Mouse (Mus musculus) midbrain, embryonic 16.5 days (tissue): ENCODE data around the gene Nuak2. TPM values are rescaled to one million over a fixed set of nuclear protein-coding genes. Genes with fewer than 3 reads are reported as not detected.

Source experiments
- ATAC-seq: fragments of 200-750 bp; cut with Nextera tagmentation; 2 replicates; pipeline ENCODE4 v1.8.0; 2017; ENCODE audit warnings: moderate TSS enrichment
- H3K27ac ChIP-seq: fragments of 300-500 bp; sonication (generic); 2 replicates; pipeline ENCODE4 v1.5.1; 2014; ENCODE audit warnings: mild to moderate bottlenecking, low read length, mixed read lengths
- H3K27me3 ChIP-seq: fragments of 300-500 bp; sonication (generic); 2 replicates; pipeline ENCODE4 v1.6.1; 2014; ENCODE audit warnings: low read depth, low read length, mixed read lengths; ENCODE audit not compliant: control insufficient read depth, insufficient read depth
- H3K36me3 ChIP-seq: fragments of 300-500 bp; sonication (generic); 2 replicates; pipeline ENCODE4 v1.6.1; 2014; ENCODE audit warnings: mild to moderate bottlenecking, low read length, moderate library complexity, mixed read lengths; ENCODE audit not compliant: control insufficient read depth, insufficient read depth
- H3K4me1 ChIP-seq: fragments of 300-500 bp; sonication (generic); 2 replicates; pipeline ENCODE4 v1.6.1; 2014; ENCODE audit warnings: mild to moderate bottlenecking, low read length, mixed read lengths; ENCODE audit not compliant: control insufficient read depth, insufficient read depth
- H3K4me2 ChIP-seq: fragments of 300-500 bp; sonication (generic); 2 replicates; pipeline ENCODE4 v1.6.1; 2014; ENCODE audit warnings: mild to moderate bottlenecking, low read length, mixed read lengths
- H3K4me3 ChIP-seq: fragments of 300-500 bp; sonication (generic); 2 replicates; pipeline ENCODE4 v1.5.1; 2014; ENCODE audit warnings: low read depth, mild to moderate bottlenecking, low read length, moderate library complexity, mixed read lengths
- H3K9ac ChIP-seq: fragments of 300-500 bp; sonication (generic); 2 replicates; pipeline ENCODE4 v1.6.1; 2014; ENCODE audit warnings: low read depth, low read length, mixed read lengths
- H3K9me3 ChIP-seq: fragments of 300-500 bp; sonication (generic); replicated peaks from 2 replicates; pipeline ENCODE4 v1.6.1; 2014; ENCODE audit warnings: mild to moderate bottlenecking, low read length, mixed read lengths; ENCODE audit not compliant: control insufficient read depth, poor library complexity, severe bottlenecking
- WGBS: fragments of 180-500 bp; shearing (Covaris S2); extraction: QIAGEN DNeasy Blood & Tissue Kit; methylation state at CpG from one replicate; pipeline ENCODE4 v1.1.7; 2014; 5-methylcytosine and 5-hydroxymethylcytosine counted together
- polyA plus RNA-seq: library from polyadenylated mRNA; unstranded; fragments of >200 nt; fragmentation: Nextera tagmentation; extraction: Ambion mirVana; gene quantifications from 2 replicates; pipeline ENCODE4 v1.2.1, GENCODE M21; 2015

Gene Nuak2
- polyA plus RNA-seq, 1 experiment from 2014 or later = 19.8 TPM

GRCm38 (mm10) chr1:132338027-132338660, 22.2 kb downstream of the Nuak2 start:
- Histone ChIP-seq H3K27ac (no peak overlapping the region), H3K4me1 (peaks cover 18% of the 10 kb centered on the region), H3K9me3 (no peaks in the 10 kb centered on the region), H3K9ac (no peak overlapping the region), H3K4me2 (no peak overlapping the region), H3K36me3 (no peaks in the 10 kb centered on the region), H3K27me3 (no peaks in the 10 kb centered on the region), H3K4me3 (no peak overlapping the region)
- ATAC-seq = no peak
- 47% methylated on average over 8 of the region's 8 CpGs for WGBS

- WGBS = 72% methylated on average over 5 of the region's 5 CpGs
- Histone ChIP-seq H3K27ac (no peak overlapping the region), H3K27me3 (no peaks in the 10 kb centered on the region), H3K9me3 (no peaks in the 10 kb centered on the region), H3K4me2 (no peak overlapping the region), H3K9ac (no peak overlapping the region), H3K36me3 (no peaks in the 10 kb centered on the region), H3K4me1 (no peaks in the 10 kb centered on the region; the same call in 1 of the 2 replicates), H3K4me3 (no peak overlapping the region)
- ATAC-seq = no peak
Observed at GRCm38 (mm10) chr1:132341731-132342501, 26.0 kb downstream of the Nuak2 start.

GRCm38 (mm10) chr1:132342518-132342917, 26.6 kb downstream of the Nuak2 start:
- WGBS = 65% methylated on average over 3 of the region's 3 CpGs

GRCm38 (mm10) chr1:132343191-132343590, 27.3 kb downstream of the Nuak2 start:
- Histone ChIP-seq H3K4me3 (no peak overlapping the region), H3K27ac (no peak overlapping the region), H3K9ac (no peak overlapping the region), H3K9me3 (no peaks in the 10 kb centered on the region), H3K4me2 (no peak overlapping the region), H3K27me3 (no peaks in the 10 kb centered on the region), H3K4me1 (no peaks in the 10 kb centered on the region; the same call in 1 of the 2 replicates), H3K36me3 (no peaks in the 10 kb centered on the region)
- ATAC-seq = no peak
- 98% methylated on average over 2 of the region's 2 CpGs for WGBS

More at GRCm38 (mm10) chr1:132342518-132342917, 26.6 kb downstream of the Nuak2 start:
- Histone ChIP-seq H3K27me3 (no peaks in the 10 kb centered on the region), H3K27ac (no peak overlapping the region), H3K9me3 (no peaks in the 10 kb centered on the region), H3K4me1 (no peaks in the 10 kb centered on the region; the same call in 1 of the 2 replicates), H3K4me3 (no peak overlapping the region), H3K36me3 (no peaks in the 10 kb centered on the region), H3K9ac (no peak overlapping the region), H3K4me2 (no peak overlapping the region)
- no peak for ATAC-seq

- no peaks in the 10 kb centered on the region for H3K9me3 ChIP-seq
- 86% methylated on average over 1 of the region's 1 CpGs for whole genome bisulfite sequencing
- ATAC-seq = no peak
- no peak overlapping the region for H3K9ac ChIP-seq
- H3K4me2 ChIP-seq = no peak overlapping the region
- H3K4me3 ChIP-seq = no peak overlapping the region
- no peaks in the 10 kb centered on the region for H3K36me3 ChIP-seq
- H3K27me3 ChIP-seq = no peaks in the 10 kb centered on the region
- no peaks in the 10 kb centered on the region for H3K4me1 ChIP-seq
- H3K27ac ChIP-seq = no peak overlapping the region
Observed at GRCm38 (mm10) chr1:132343656-132344055, 27.7 kb downstream of the Nuak2 start.

- ATAC-seq = no peak
- H3K36me3 ChIP-seq = no peaks in the 10 kb centered on the region
- H3K4me1 ChIP-seq = no peaks in the 10 kb centered on the region
- H3K9ac ChIP-seq = no peak overlapping the region
- H3K27me3 ChIP-seq = no peaks in the 10 kb centered on the region
- 80% methylated on average over 4 of the region's 4 CpGs for WGBS
- no peak overlapping the region for H3K4me2 ChIP-seq
- no peaks in the 10 kb centered on the region for H3K9me3 ChIP-seq
- H3K4me3 ChIP-seq = no peak overlapping the region
- no peak overlapping the region for H3K27ac ChIP-seq
Observed at GRCm38 (mm10) chr1:132345514-132345913, 29.6 kb downstream of the Nuak2 start.

GRCm38 (mm10) chr1:132346134-132346851, 30.4 kb downstream of the Nuak2 start:
- Histone ChIP-seq H3K4me1 (no peaks in the 10 kb centered on the region), H3K9ac (no peak overlapping the region), H3K36me3 (no peaks in the 10 kb centered on the region), H3K4me3 (no peak overlapping the region), H3K9me3 (no peaks in the 10 kb centered on the region), H3K4me2 (no peak overlapping the region), H3K27me3 (no peaks in the 10 kb centered on the region), H3K27ac (no peak overlapping the region)
- WGBS = 88% methylated on average over 12 of the region's 12 CpGs
- ATAC-seq = no peak

GRCm38 (mm10) chr1:132346951-132347350, 31.0 kb downstream of the Nuak2 start:
- ATAC-seq = no peak
- Histone ChIP-seq H3K4me2 (no peak overlapping the region), H3K4me3 (no peak overlapping the region), H3K27ac (no peak overlapping the region), H3K4me1 (no peaks in the 10 kb centered on the region), H3K9me3 (no peaks in the 10 kb centered on the region), H3K36me3 (no peaks in the 10 kb centered on the region), H3K9ac (no peak overlapping the region), H3K27me3 (no peaks in the 10 kb centered on the region)

GRCm38 (mm10) chr1:132348401-132348800, 32.5 kb downstream of the Nuak2 start:
- H3K9ac ChIP-seq = no peak overlapping the region
- no peaks in the 10 kb centered on the region for H3K4me1 ChIP-seq
- no peak overlapping the region for H3K4me2 ChIP-seq
- H3K4me3 ChIP-seq = no peak overlapping the region
- H3K36me3 ChIP-seq = no peaks in the 10 kb centered on the region
- no peak for ATAC-seq
- no peaks in the 10 kb centered on the region for H3K9me3 ChIP-seq
- WGBS = 89% methylated on average over 5 of the region's 5 CpGs
- H3K27me3 ChIP-seq = no peaks in the 10 kb centered on the region
- no peak overlapping the region for H3K27ac ChIP-seq
